Mouse (Mus musculus) retina, adult 2 months (tissue): ENCODE data around the gene Dysf.

Experiments used
- DNase-seq: peaks from one replicate; pipeline ENCODE4 v3.0.0-alpha.2; 2012; ENCODE audit warnings: low read depth, low spot score

Gene Dysf

DNA sequence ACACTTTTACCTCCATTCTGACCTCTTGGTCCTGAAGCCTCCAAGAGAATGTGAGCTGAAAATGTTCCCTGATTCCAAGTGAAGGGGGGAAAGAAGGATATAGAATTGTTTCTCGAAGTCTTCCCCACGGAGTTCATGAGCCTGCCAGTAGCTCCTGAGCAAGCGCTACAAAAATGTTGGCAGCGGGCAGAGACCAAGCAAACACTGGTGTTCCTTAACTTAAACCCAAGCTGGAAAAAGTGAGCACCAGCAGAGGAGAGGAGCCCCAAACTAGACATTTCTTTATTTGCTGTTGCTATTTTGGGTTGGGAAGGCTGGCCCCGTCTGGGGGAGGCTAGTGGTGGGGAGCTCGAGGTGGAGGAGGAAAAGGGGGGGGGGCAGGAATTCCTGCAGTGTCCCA lies 102.0 kb downstream of the Dysf start:
- no peak for DNase-seq

- DNase-seq, result no peak
These were observed 102.7 kb downstream of the Dysf start for GRCm38 (mm10) chr6:84111106-84111505.

DNA sequence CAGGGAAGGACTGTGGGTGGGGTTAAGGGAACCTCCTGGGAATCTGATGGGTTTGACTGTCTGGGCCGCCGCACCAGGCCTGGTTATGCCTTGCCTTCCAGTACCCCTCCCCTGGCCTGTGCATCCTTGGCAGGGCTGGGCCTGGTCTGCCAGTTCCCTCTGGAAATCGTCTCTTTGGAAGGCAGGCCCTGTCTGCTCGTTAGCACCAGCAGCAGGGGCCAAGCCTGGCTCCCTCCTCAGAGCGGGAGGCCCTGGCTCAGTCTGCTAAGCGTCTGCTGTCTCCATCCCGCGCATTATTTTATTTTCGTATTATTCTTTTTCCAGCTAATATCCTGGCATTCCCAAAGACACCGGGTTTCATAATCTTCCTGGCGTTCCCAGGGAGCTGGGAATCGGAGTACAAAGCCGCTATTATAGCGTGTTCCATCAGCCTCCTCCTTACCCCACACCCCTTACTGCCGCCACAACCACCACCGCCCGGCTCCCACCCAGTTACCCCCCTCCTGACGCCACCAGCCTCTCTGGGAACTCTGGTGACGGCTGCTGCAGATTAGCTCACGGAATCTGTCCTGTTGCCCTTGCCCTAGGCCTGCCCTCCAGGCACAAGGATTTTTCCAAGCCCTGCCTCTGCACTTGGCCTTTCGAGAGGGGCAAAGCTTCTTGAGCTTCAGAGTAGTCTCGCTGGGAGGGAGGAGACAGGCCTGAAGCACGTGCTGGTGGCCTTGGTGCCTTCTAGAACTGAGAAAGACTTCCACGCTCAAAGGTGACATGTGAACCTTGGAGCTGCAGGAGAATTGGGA lies 111.5 kb downstream of the Dysf start:
- no peak for DNase-seq

DNA sequence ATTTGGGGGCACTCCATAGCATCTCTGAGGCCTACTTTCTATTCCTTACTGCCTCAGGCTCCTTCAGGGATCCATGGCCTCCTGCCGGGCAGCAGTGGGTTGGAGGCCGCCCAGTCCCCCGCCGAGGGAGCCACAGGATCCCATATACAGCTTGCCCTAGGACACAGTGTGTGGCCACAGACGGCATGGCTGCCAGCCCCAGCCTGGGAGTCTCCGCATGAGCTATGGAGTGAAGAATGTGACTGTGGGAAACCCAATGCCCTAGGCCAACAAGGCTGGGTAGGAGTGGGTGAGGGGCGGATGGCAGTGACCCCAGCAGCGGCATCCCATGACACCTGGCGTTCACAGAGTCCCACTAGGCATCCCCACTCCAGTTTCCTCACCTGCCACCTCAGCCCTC lies 116.2 kb downstream of the Dysf start:
- DNase-seq, result no peak

- DNase-seq, result no peak
These were observed 116.7 kb downstream of the Dysf start for GRCm38 (mm10) chr6:84125101-84125500.

DNA sequence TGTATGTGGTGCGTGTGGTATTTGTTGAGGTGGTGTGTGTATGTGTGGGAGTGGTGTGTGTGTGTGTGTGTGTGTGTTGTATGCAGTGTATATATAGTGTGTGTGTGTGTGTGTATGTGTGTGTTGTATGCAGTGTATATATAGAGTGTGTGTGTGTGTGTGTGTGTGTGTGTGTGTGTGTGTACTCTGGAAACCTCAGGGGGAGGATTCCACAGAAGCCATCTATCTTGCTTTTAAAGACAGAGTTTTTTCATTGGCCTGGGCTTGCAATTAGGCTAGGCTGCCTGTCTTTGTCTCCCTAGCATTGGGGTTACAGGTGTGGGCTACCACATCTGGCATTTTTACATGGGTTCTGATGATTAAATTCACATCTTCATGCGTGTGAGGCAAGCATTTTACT lies 119.8 kb downstream of the Dysf start:
- DNase-seq, result no peak

DNA sequence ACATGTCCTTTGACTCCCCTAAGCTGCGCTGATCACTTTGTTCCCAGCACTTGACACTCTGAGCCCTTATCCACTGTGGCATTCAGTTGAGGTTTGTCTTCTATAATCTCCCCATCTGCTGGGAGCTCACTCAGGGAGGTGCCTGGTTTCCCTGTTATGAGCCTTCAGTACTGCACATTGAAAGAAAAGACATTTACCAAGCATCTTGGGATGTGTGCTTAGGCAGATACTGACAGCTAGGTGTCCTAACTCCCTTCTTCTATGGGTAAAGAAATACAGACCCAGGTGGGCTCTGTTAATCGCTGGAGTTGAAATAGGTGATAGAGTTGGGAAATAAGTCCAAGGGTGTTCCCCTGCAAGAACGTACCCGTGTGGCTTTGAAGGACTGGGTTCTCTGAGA lies 122.5 kb downstream of the Dysf start:
- no peak for DNase-seq

DNA sequence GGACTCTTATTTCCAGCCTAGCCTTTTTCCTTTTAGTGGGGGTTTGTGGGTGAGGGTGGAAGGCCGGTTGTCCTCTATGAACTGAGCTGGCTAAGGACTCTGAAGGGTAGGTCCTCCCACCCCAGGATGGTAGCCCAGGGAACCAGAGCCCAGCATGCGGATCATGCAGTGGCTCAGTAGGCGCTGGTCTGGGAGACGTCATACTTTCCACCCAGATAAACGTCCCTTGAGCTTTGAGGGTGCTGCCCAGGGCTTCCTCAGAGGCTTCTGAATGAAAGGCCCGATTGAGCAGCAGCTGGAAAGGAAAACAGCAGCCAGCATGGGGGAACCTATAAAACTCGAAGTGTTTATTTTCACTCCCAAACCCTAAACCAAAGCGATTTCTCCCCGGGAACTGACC lies 123.1 kb downstream of the Dysf start:
- DNase-seq, result no peak

GRCm38 (mm10) chr6:84133053-84133452 lies 124.7 kb downstream of the Dysf start:
- DNase-seq, result no peak

GRCm38 (mm10) chr6:84133996-84134721 lies 125.8 kb downstream of the Dysf start:
- no peak for DNase-seq

DNA sequence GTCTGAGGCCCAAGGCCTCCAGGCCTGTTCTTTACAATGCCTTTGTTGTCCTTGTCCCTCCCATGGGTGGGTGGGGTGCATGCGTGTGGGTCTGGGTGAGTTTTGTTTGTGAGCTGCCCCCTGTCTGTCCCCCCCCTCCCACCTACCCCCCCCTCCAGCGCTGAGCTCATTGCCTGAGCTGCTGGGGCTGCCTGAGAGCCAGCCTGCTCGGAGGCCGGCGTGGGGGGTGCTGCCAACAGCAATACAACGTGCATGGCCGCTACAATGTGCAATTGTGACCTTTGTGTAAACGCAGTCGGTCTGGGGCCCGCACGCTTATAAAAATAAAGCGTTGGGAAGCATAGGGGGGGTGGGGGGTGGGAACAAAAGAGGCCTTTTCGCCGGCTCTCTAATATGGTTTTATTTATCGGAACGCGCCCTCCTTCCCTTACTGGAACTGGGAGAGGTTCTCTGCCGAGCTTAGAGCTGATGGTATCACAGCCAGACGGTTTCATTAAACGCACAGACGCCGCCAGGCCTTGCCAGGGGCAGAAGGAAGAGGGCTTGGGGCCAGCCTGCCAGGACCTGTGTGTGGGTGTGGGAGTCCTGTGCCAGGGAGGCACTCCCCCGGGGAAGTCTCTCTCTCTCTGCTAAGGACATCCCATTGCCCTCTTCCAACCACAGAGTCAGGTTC lies 126.5 kb downstream of the Dysf start:
- no peak for DNase-seq

GRCm38 (mm10) chr6:84135709-84136108 lies 127.3 kb downstream of the Dysf start:
- DNase-seq, result no peak

DNA sequence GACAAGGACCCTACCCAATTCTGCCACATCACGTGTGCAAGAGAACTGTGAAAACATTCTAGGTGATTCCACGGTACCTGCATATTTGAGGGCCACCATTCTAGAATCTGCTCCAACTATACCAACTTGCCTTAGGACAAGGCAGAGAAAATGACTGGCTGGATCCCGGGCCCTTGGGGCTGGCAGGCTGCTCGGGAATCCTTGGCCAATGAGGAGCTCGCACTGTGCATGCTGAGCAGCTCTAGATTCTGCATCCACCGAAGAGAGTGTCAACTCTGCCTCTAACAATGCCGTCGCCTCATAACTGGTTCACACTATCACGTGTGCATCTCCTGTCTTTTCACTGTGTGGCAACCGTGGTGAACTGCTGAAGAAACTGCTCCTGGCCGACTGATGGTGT lies 128.0 kb downstream of the Dysf start:
- no peak for DNase-seq

- DNase-seq, result no peak
These were observed 131.5 kb downstream of the Dysf start for GRCm38 (mm10) chr6:84139932-84140331.

DNA sequence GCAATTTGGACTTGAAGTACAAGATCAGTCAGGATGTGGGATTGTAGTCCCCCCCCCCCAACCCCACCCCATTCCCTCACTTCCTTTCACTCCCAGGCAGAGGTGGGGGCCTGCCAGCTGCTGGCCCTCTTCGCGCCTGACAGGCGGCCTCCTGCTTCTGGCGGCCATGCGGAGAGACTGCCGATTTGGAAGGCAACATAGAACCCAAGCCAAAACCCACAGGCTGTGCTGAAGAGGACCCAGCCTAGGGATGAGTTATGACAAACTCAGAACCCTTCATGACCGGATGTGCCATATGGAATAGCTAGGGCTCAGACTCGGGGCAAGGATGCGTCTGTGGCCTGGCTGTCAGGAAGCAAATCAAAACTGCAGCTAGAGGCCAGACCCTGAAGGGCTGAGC lies 134.1 kb downstream of the Dysf start:
- no peak for DNase-seq

DNA sequence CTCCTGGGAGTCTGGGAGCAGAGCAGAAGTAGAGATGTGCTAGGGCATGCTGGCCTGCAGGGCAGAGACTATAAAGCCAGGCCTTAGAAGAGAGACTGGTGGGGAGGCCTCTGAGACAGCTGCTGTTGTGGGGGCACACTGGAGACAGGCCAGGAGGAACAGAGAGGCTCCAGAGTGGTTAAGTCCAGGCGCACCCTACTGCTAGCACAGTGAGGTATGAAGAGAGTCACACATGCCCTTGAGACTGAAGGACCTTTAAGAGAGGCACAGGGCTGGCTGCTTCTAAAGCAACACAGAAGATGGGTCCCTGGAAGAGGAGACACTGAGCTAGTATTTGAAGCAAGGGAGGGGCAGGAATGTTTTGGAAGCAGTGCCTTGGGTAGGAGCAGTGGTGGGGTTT lies 134.9 kb downstream of the Dysf start:
- no peak for DNase-seq

- DNase-seq, result no peak
These were observed 136.0 kb downstream of the Dysf start for GRCm38 (mm10) chr6:84144393-84144792.

DNA sequence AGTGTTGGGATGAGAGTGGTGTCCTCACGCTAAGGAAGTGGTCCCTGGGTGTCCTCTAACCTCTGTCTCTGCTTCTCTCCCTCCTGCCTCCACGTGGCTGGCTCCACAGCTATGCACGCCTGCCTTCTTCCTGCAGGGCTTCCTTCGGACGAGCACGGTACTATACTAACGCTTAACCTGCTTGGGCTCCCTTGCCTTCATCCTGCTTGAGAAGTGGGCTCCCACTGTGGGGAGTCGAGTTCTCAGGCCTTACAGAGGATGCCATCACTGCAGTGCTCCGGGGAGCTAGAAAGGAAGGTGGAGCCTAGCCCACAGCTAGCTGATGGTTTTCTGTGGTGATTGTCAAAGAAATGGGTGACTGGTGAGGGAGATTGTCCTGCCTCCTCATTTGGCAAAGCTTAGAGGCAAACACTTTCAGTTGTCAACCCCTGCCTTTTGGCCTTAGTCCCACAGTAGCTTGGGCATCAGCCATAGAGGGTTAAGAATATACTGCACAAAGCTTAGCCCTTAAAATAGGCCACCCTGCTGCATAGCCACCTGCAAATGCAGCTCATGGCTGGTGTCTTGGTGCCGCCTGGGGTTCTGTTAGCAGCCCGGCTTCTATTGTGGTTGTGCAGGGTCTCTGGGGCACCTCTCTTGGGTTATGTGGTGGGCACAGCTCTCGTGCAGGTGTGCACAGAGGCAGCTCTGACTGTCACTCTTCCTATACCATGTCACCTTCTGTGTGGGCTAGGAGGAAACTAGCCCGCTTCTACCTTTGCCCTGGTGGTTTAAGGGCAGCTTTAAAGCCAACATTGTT lies 139.0 kb downstream of the Dysf start:
- no peak for DNase-seq

DNA sequence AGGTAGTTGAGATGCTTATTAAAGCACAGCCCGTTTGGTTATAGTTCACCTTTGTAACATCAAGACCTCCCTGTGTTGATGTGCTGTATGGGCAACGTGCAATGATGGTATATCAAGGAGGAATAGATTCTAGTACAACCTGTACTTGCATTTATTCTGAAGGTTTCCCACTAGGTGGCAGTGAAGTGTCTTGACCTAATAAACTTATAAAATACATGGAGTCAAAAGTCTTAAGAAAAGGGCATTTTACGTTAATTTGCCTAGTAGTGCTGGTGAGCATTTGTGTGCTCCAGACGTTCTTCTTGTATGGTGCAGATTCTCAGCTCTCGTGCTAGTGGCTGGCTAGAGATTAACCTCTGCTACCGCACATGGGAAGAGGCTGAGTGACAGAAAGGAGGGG lies 140.1 kb downstream of the Dysf start:
- DNase-seq, result no peak

DNA sequence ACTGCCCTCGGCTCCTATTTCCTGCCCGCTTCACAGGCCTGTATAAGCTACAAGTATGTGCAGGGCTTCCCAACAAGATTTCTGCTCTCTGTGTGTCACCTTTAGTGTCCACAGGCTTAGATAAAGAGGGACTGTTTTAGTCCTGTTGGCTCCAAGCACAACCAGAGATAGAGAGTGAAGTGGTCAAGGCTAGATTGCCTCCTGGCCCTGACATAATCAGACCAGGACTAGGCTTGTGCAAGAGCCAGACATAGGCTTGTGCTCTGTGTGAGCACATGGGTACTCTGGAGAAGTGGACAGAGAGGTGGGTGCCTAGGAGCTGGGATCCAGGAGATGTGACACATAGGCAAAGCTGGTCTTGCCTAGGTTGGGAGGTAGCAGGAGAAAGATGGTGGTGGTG lies 146.1 kb downstream of the Dysf start:
- DNase-seq, result no peak

- no peak for DNase-seq
These were observed 147.4 kb downstream of the Dysf start for GRCm38 (mm10) chr6:84155765-84156164.

DNA sequence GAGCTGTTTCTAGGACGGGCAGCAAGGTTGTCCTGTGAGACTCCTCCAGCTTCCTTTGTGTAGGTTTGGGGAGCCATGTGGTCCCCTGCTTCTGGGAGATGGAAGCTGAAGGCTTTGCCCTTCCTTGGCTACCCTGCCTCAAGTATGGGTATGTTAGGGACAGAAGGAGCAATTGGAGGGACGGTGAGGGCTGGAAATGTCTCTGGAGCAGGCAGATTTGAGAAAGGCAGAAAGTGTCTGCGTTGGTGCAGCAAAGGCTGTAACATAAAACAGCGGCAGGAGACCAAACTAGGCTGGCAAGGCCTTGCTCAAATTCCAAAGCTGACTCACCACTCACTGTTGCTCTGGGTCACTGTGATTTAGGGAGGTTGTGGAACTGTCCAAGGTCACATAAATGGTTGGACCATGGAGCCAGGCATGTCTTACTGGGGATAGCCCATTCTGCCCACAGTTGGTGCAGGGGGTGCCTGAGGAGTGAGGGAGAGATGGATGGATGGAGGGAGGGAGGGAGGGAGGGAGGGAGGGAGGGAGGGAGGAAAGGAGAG lies 148.2 kb downstream of the Dysf start:
- no peak for DNase-seq
